Mouse (Mus musculus) c-Kit-positive CD71-positive TER-119-negative erythroid progenitor cells, embryonic 14.5 days (primary cell): Measurements from ENCODE around the gene Pdcd11.

Source experiments
- DNase-seq: peaks from one replicate; pipeline ENCODE4 v3.0.0-alpha.2; 2013; ENCODE audit warnings: low read depth

Gene Pdcd11

GRCm38 (mm10) chr19:47090550-47091156 is at the start of gene Pdcd11, which contains the start of gene Usmg5:
Pdcd11 (plus strand) TSS chr19:47090768.
Usmg5 (minus strand) TSS chr19:47090647.
- peak; percentile 93 for DNase-seq

GRCm38 (mm10) chr19:47043608-47044007 is 47.0 kb upstream of the Pdcd11 start:
- no peak for DNase-seq

GRCm38 (mm10) chr19:47046343-47046742 is 44.2 kb upstream of the Pdcd11 start:
- DNase-seq = no peak

- DNase-seq = no peak
Measured at GRCm38 (mm10) chr19:47047236-47047833, 43.2 kb upstream of the Pdcd11 start.

- DNase-seq = no peak
Measured at GRCm38 (mm10) chr19:47049061-47049460, 41.5 kb upstream of the Pdcd11 start.

GRCm38 (mm10) chr19:47049840-47050239 is 40.7 kb upstream of the Pdcd11 start:
- no peak for DNase-seq

- DNase-seq = peak; percentile 72
Measured at GRCm38 (mm10) chr19:47050271-47051032, 40.1 kb upstream of the Pdcd11 start, which contains the start of gene Pcgf6. Pcgf6 (minus strand) TSS chr19:47050906.

GRCm38 (mm10) chr19:47052927-47053326 is 37.6 kb upstream of the Pdcd11 start:
- no peak for DNase-seq

GRCm38 (mm10) chr19:47053471-47053870 is 37.1 kb upstream of the Pdcd11 start:
- no peak for DNase-seq

GRCm38 (mm10) chr19:47057684-47058083 is 32.9 kb upstream of the Pdcd11 start:
- no peak for DNase-seq

GRCm38 (mm10) chr19:47065860-47066259 is 24.7 kb upstream of the Pdcd11 start:
- no peak for DNase-seq

- peak; percentile 97 for DNase-seq
Measured at GRCm38 (mm10) chr19:47067096-47067882, 23.3 kb upstream of the Pdcd11 start, which contains the start of gene Taf5. Taf5 (plus strand) TSS chr19:47067746.

- DNase-seq = peak; percentile 80
Measured at GRCm38 (mm10) chr19:47067924-47068611, 22.5 kb upstream of the Pdcd11 start.

- DNase-seq = no peak
Measured at GRCm38 (mm10) chr19:47088226-47088625, 2.3 kb upstream of the Pdcd11 start.

- peak; percentile 14 for DNase-seq
Measured at GRCm38 (mm10) chr19:47089718-47090525, 646 bp upstream of the Pdcd11 start.

- no peak for DNase-seq
Measured at GRCm38 (mm10) chr19:47101080-47101479, 10.5 kb downstream of the Pdcd11 start.

GRCm38 (mm10) chr19:47104641-47105271 is 14.2 kb downstream of the Pdcd11 start:
- DNase-seq = no peak

- DNase-seq = no peak
Measured at GRCm38 (mm10) chr19:47118634-47119033, 28.1 kb downstream of the Pdcd11 start.

GRCm38 (mm10) chr19:47121054-47121453 is 30.5 kb downstream of the Pdcd11 start:
- DNase-seq = peak; percentile 23

GRCm38 (mm10) chr19:47122802-47123201 is 32.2 kb downstream of the Pdcd11 start:
- DNase-seq = peak; percentile 40
